Mouse (Mus musculus): ENCODE data around the gene Lrrc36. TPM values are rescaled to one million over a fixed set of nuclear protein-coding genes. Genes with fewer than 3 reads are reported as not detected.

Gene Lrrc36
- 0.17 and 0.47 TPM in 2 replicates for polyA plus RNA-seq (2015; fragmentation: Nextera tagmentation; extraction: Ambion mirVana)

- Histone ChIP-seq H3K27me3 (ENCODE audit: control insufficient read depth, insufficient read depth, low read length) (peaks cover 16% of the 10 kb centered on the region; the same call in 1 of the 2 replicates), H3K9me3 (replicated peaks; ENCODE audit: control insufficient read depth, low read length) (no peaks in the 10 kb centered on the region), H3K4me1 (ENCODE audit: control insufficient read depth, insufficient read depth, low read length) (0 out of 2 replicates have a peak, but pooled peaks cover 2% of the 10 kb centered on the region), H3K27ac (ENCODE audit: low read length) (no peak within 1 kb of the TSS), H3K36me3 (ENCODE audit: control insufficient read depth, insufficient read depth, low read length) (no peaks in the 10 kb centered on the region), H3K4me3 (replicated peaks; ENCODE audit: low read length) (peak within 1 kb of the TSS; percentile 26), H3K4me2 (ENCODE audit: low read depth, low read length) (peak within 1 kb of the TSS; percentile 51), H3K9ac (ENCODE audit: low read length) (peak within 1 kb of the TSS; percentile 49; the same call in 1 of the 2 replicates)
- WGBS, result 2% methylated on average over 34 of the region's 34 CpGs
- ATAC-seq (ENCODE audit: insufficient read depth, low FRiP score), result peak; percentile 81
Measured at GRCm38 (mm10) chr8:105413391-105413790, at the start of gene Lrrc36, which contains the start of gene Kctd19. Gene Lrrc36, plus strand, starts transcription at chr8:105413571. Gene Kctd19, minus strand, starts transcription at chr8:105413502.

DNA sequence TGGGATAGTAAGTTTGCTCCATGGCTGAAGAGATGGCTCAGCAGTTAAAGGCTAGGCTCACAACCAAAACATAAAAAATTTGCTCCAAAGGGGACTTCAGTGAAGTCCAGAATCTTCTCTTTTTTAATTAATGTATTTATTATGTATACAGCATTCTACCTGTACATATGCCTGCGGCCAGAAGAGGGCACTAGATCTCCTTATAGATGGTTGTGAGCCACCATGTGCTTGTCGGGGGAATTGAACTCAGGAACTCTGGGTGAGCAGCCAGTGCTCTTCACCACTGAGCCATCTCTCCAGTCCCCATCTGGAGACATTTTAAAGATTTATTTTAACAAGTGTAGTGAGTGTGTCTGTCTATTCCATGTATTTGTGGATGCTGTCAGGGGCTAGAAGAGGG lies 46.3 kb upstream of the Lrrc36 start:
- Histone ChIP-seq H3K4me3 (replicated peaks; ENCODE audit: low read length) (no peak overlapping the region), H3K9me3 (replicated peaks; ENCODE audit: control insufficient read depth, low read length) (no peaks in the 10 kb centered on the region), H3K9ac (ENCODE audit: low read length) (no peak overlapping the region), H3K27ac (ENCODE audit: low read length) (no peak overlapping the region), H3K27me3 (ENCODE audit: control insufficient read depth, insufficient read depth, low read length) (no peaks in the 10 kb centered on the region), H3K4me2 (ENCODE audit: low read depth, low read length) (no peak overlapping the region), H3K4me1 (ENCODE audit: control insufficient read depth, insufficient read depth, low read length) (peaks cover 5% of the 10 kb centered on the region; the same call in 1 of the 2 replicates), H3K36me3 (ENCODE audit: control insufficient read depth, insufficient read depth, low read length) (no peaks in the 10 kb centered on the region)
- ATAC-seq (ENCODE audit: insufficient read depth, low FRiP score), result no peak
- WGBS, result 71% methylated on average over 2 of the region's 2 CpGs

DNA sequence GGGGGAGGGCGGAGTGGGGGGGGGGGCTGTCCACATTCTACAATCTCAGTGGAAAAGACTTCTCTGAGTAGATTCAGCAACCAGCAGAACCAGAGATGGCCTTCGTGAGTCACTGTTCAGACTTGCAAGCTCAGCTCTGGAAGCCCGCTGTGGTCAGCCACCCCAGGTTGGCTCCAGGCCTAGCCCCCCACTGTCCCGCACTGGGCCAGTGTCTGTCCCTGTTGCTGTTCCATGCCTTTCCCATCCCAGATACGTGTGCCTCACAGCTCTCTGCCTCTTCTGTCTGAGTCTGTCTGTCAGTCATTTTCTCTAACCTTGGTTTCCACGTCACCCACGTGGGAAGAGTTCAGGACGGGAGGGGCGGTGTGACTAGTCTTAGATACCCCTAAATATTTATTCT lies 40.9 kb upstream of the Lrrc36 start:
- WGBS, result 80% methylated on average over 9 of the region's 9 CpGs
- H3K9me3 ChIP-seq (replicated peaks; ENCODE audit: control insufficient read depth, low read length), result 0 out of 2 replicates have a peak, but pooled peaks cover 5% of the 10 kb centered on the region
- no peaks in the 10 kb centered on the region for H3K36me3 ChIP-seq (ENCODE audit: control insufficient read depth, insufficient read depth, low read length)
- H3K4me1 ChIP-seq (ENCODE audit: control insufficient read depth, insufficient read depth, low read length), result no peaks in the 10 kb centered on the region
- no peak overlapping the region for H3K4me3 ChIP-seq (replicated peaks; ENCODE audit: low read length)
- no peak overlapping the region for H3K4me2 ChIP-seq (ENCODE audit: low read depth, low read length)
- no peak overlapping the region for H3K9ac ChIP-seq (ENCODE audit: low read length)
- H3K27ac ChIP-seq (ENCODE audit: low read length), result no peak overlapping the region
- no peaks in the 10 kb centered on the region for H3K27me3 ChIP-seq (ENCODE audit: control insufficient read depth, insufficient read depth, low read length)
- ATAC-seq (ENCODE audit: insufficient read depth, low FRiP score), result no peak

- H3K4me1 ChIP-seq (ENCODE audit: control insufficient read depth, insufficient read depth, low read length), result no peaks in the 10 kb centered on the region
- whole genome bisulfite sequencing, result 56% methylated on average over 2 of the region's 2 CpGs
Measured at GRCm38 (mm10) chr8:105373032-105373431, 40.3 kb upstream of the Lrrc36 start, which contains the start of gene Plekhg4. Gene Plekhg4, plus strand, starts transcription at chr8:105373274.

DNA sequence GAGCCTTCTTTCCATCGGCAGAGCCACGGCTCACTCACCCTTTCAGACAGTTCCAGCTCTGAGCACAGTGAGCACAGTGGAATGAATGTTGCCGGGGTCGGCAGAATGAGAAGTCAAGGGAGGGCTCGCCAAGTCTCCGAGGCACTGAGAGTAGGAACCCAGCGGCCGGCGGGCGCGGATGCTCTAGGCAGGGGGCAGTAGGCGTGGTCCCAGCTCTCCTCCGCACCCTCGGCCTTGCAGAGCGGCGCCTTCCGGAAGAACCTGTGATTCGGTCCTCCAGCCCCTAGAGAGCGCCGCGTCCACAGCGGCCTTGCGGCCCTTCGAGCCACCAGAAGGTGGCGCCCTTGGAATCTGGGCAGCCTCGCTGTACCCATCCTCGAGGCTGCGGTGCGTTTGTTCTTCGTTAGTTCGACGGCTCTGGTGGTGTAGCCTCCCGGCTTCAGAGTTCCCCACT lies 38.8 kb upstream of the Lrrc36 start:
- Histone ChIP-seq H3K4me1 (ENCODE audit: control insufficient read depth, insufficient read depth, low read length) (0 out of 2 replicates have a peak, but pooled peaks cover 6% of the 10 kb centered on the region), H3K27ac (ENCODE audit: low read length) (no peak overlapping the region), H3K9me3 (replicated peaks; ENCODE audit: control insufficient read depth, low read length) (0 out of 2 replicates have a peak, but pooled peaks cover 5% of the 10 kb centered on the region), H3K4me2 (ENCODE audit: low read depth, low read length) (peak overlapping the region; percentile 48), H3K36me3 (ENCODE audit: control insufficient read depth, insufficient read depth, low read length) (no peaks in the 10 kb centered on the region), H3K4me3 (replicated peaks; ENCODE audit: low read length) (peak overlapping the region; percentile 26), H3K27me3 (ENCODE audit: control insufficient read depth, insufficient read depth, low read length) (no peaks in the 10 kb centered on the region), H3K9ac (ENCODE audit: low read length) (peak overlapping the region; percentile 51; the same call in 1 of the 2 replicates)
- peak; percentile 29; the same call in 1 of the 2 replicates for ATAC-seq (ENCODE audit: insufficient read depth, low FRiP score)
- 29% methylated on average over 33 of the region's 33 CpGs for WGBS

More at GRCm38 (mm10) chr8:105373032-105373431, 40.3 kb upstream of the Lrrc36 start, which contains the start of gene Plekhg4:
- H3K4me2 ChIP-seq (ENCODE audit: low read depth, low read length), result no peak within 1 kb of the TSS
- H3K9me3 ChIP-seq (replicated peaks; ENCODE audit: control insufficient read depth, low read length), result 0 out of 2 replicates have a peak, but pooled peaks cover 5% of the 10 kb centered on the region
- H3K4me3 ChIP-seq (replicated peaks; ENCODE audit: low read length), result no peak within 1 kb of the TSS
- no peaks in the 10 kb centered on the region for H3K27me3 ChIP-seq (ENCODE audit: control insufficient read depth, insufficient read depth, low read length)
- H3K27ac ChIP-seq (ENCODE audit: low read length), result no peak within 1 kb of the TSS
- no peak within 1 kb of the TSS for H3K9ac ChIP-seq (ENCODE audit: low read length)
- no peaks in the 10 kb centered on the region for H3K36me3 ChIP-seq (ENCODE audit: control insufficient read depth, insufficient read depth, low read length)
- ATAC-seq (ENCODE audit: insufficient read depth, low FRiP score), result no peak

DNA sequence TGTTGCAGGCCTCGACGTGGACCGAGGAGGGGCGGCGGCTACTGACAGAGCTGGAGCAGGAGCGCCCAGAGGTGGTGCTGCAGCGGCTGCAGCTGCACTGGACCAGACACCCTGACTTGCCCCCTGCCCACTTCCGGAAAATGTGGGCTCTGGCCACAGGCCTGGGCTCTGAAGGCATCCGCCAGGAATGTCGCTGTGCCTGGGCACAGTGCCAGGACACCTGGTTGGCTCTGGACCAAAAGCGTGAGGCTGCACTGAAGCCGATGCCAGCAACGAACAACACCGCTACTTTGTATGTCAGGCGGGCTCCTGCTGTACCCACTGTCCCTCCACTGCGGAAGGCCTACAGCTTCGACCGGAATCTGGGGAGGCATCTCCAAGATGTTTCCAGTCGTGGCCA lies 34.7 kb upstream of the Lrrc36 start:
- Histone ChIP-seq H3K27me3 (ENCODE audit: control insufficient read depth, insufficient read depth, low read length) (no peaks in the 10 kb centered on the region), H3K9ac (ENCODE audit: low read length) (no peak overlapping the region), H3K4me1 (ENCODE audit: control insufficient read depth, insufficient read depth, low read length) (0 out of 2 replicates have a peak, but pooled peaks cover 6% of the 10 kb centered on the region), H3K4me2 (ENCODE audit: low read depth, low read length) (no peak overlapping the region), H3K27ac (ENCODE audit: low read length) (no peak overlapping the region), H3K9me3 (replicated peaks; ENCODE audit: control insufficient read depth, low read length) (0 out of 2 replicates have a peak, but pooled peaks cover 5% of the 10 kb centered on the region), H3K4me3 (replicated peaks; ENCODE audit: low read length) (no peak overlapping the region), H3K36me3 (ENCODE audit: control insufficient read depth, insufficient read depth, low read length) (no peaks in the 10 kb centered on the region)
- 53% methylated on average over 19 of the region's 19 CpGs for WGBS
- no peak for ATAC-seq (ENCODE audit: insufficient read depth, low FRiP score)

DNA sequence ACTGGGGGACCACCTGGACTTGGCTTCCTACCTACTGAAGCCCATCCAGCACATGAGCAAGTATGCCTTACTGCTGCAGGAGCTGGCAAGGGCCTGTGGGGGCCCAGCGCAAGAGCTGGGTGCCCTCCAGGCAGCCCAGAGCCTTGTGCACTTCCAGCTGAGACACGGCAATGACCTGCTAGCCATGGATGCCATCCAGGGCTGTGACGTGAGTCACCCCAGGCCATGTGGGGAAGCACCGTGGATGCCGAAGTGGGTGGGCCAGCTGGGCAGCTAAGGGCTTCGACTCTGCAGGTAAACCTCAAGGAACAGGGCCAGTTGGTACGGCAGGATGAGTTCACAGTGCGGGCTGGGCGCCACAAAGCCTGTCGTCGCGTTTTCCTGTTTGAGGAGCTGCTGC lies 33.1 kb upstream of the Lrrc36 start:
- no peak overlapping the region for H3K4me2 ChIP-seq (ENCODE audit: low read depth, low read length)
- H3K9me3 ChIP-seq (replicated peaks; ENCODE audit: control insufficient read depth, low read length), result no peaks in the 10 kb centered on the region
- no peak for ATAC-seq (ENCODE audit: insufficient read depth, low FRiP score)
- H3K36me3 ChIP-seq (ENCODE audit: control insufficient read depth, insufficient read depth, low read length), result no peaks in the 10 kb centered on the region
- H3K27me3 ChIP-seq (ENCODE audit: control insufficient read depth, insufficient read depth, low read length), result no peaks in the 10 kb centered on the region
- H3K27ac ChIP-seq (ENCODE audit: low read length), result no peak overlapping the region
- no peak overlapping the region for H3K9ac ChIP-seq (ENCODE audit: low read length)
- 76% methylated on average over 12 of the region's 12 CpGs for WGBS
- H3K4me3 ChIP-seq (replicated peaks; ENCODE audit: low read length), result no peak overlapping the region
- H3K4me1 ChIP-seq (ENCODE audit: control insufficient read depth, insufficient read depth, low read length), result 0 out of 2 replicates have a peak, but pooled peaks cover 6% of the 10 kb centered on the region

GRCm38 (mm10) chr8:105384070-105384469 lies 29.3 kb upstream of the Lrrc36 start:
- Histone ChIP-seq H3K4me2 (ENCODE audit: low read depth, low read length) (no peak overlapping the region), H3K9ac (ENCODE audit: low read length) (no peak overlapping the region), H3K4me1 (ENCODE audit: control insufficient read depth, insufficient read depth, low read length) (no peaks in the 10 kb centered on the region), H3K4me3 (replicated peaks; ENCODE audit: low read length) (no peak overlapping the region), H3K27ac (ENCODE audit: low read length) (no peak overlapping the region), H3K36me3 (ENCODE audit: control insufficient read depth, insufficient read depth, low read length) (no peaks in the 10 kb centered on the region), H3K27me3 (ENCODE audit: control insufficient read depth, insufficient read depth, low read length) (no peaks in the 10 kb centered on the region), H3K9me3 (replicated peaks; ENCODE audit: control insufficient read depth, low read length) (no peaks in the 10 kb centered on the region)
- ATAC-seq (ENCODE audit: insufficient read depth, low FRiP score), result no peak
- WGBS, result 92% methylated on average over 2 of the region's 2 CpGs

DNA sequence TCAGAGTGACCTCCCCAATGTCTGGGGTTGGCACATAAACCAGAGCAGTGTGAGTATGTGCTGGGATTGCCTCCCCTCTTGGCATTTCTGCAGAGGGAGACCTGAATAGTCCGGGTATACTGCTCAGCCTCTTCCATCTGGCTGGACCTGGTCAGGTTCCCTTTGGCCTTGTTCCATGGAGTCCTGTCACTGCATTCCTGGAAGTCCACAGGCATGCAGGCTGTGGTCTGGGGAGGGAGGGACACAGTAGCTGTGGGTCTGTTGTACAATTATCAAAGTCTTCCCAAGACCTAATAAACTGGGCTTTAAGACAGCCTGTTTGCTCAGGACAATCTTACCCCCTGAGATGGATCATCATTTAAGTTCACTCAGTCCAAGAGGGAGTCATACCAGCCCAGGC lies 26.2 kb upstream of the Lrrc36 start:
- ATAC-seq (ENCODE audit: insufficient read depth, low FRiP score), result no peak

More for the DNA sequence above, 26.2 kb upstream of the Lrrc36 start:
- no peak overlapping the region for H3K4me3 ChIP-seq (replicated peaks; ENCODE audit: low read length)
- 60% methylated on average over 1 of the region's 1 CpGs for WGBS
- no peaks in the 10 kb centered on the region for H3K36me3 ChIP-seq (ENCODE audit: control insufficient read depth, insufficient read depth, low read length)
- H3K4me2 ChIP-seq (ENCODE audit: low read depth, low read length), result no peak overlapping the region
- H3K9ac ChIP-seq (ENCODE audit: low read length), result no peak overlapping the region
- no peaks in the 10 kb centered on the region for H3K9me3 ChIP-seq (replicated peaks; ENCODE audit: control insufficient read depth, low read length)
- H3K27ac ChIP-seq (ENCODE audit: low read length), result no peak overlapping the region
- no peaks in the 10 kb centered on the region for H3K27me3 ChIP-seq (ENCODE audit: control insufficient read depth, insufficient read depth, low read length)
- no peaks in the 10 kb centered on the region for H3K4me1 ChIP-seq (ENCODE audit: control insufficient read depth, insufficient read depth, low read length)
